Mouse (Mus musculus) testis, adult 2 months (tissue): ENCODE measurements around the gene Mpnd.

Source experiments
- CTCF ChIP-seq: fragments of 200-500 bp; IDR thresholded peaks from 2 replicates; pipeline ENCODE4 v1.5.1; 2012; ENCODE audit warnings: low read depth, mild to moderate bottlenecking, inconsistent platforms, low read length, moderate library complexity; ENCODE audit not compliant: control insufficient read depth, insufficient read depth, insufficient replicate concordance
- POLR2A ChIP-seq: fragments of 200-500 bp; IDR thresholded peaks from 2 replicates; pipeline ENCODE4 v1.6.1; 2012; ENCODE audit warnings: low read depth, mild to moderate bottlenecking, inconsistent platforms, low read length, moderate library complexity; ENCODE audit not compliant: control insufficient read depth

- TF ChIP-seq POLR2A (no peak), CTCF (no peak)
Measured at GRCm38 (mm10) chr17:55956591-55956990, 48.9 kb upstream of the Mpnd start.
